ENCODE assay signal across 10 mouse cellular contexts in genomic region chr12:112797672-112798331, GRCm38 (mm10). TPM values are rescaled to one million over a fixed set of nuclear protein-coding genes. Genes with fewer than 3 reads are reported as not detected.
DNase-seq lines count a peak whose midpoint lies in the region; ATAC-seq and TF ChIP-seq lines count a peak whose summit lies in the region.
"Had no signal": no experiment of that assay in that cellular context is flagged by ENCODE, and none has a peak within 500 bp of the region (broad histone marks: within the 10 kb centered on the region; RNA-seq: fewer than 3 reads in every experiment).

No protein-coding gene starts in this region.

- H3K4me2 ChIP-seq in limb, embryonic 15.5 days, result peak overlapping the region; percentile 5
- no peak overlapping the region for H3K4me2 ChIP-seq in midbrain, embryonic 14.5 days (ENCODE audit: low read length)

- H3K9me3 ChIP-seq in MEL (replicated peaks; ENCODE audit: insufficient read depth, low read length), result no peaks in the 10 kb centered on the region
- no peaks in the 10 kb centered on the region for H3K9me3 ChIP-seq in heart, embryonic 10.5 days
- H3K9me3 ChIP-seq in limb, embryonic 15.5 days, result no peaks in the 10 kb centered on the region
- no peaks in the 10 kb centered on the region for H3K9me3 ChIP-seq in midbrain, embryonic 14.5 days (ENCODE audit: control insufficient read depth, low read length)
- H3K9me3 ChIP-seq: G1E; megakaryocyte, embryonic 14.5 days had no signal

- ATAC-seq in limb, embryonic 15.5 days (ENCODE audit: insufficient number of reproducible peaks, low FRiP score, low TSS enrichment, low read depth), result no peak
- ATAC-seq in cerebellum, adult (ENCODE audit: insufficient number of reproducible peaks, low FRiP score, low TSS enrichment), result no peak
- ATAC-seq in midbrain, embryonic 14.5 days (ENCODE audit: low FRiP score, low TSS enrichment), result no peak

- H3K9ac ChIP-seq in MEL (ENCODE audit: control insufficient read depth, low read depth, low read length, poor library complexity, severe bottlenecking), result no peak overlapping the region
- peak overlapping the region; percentile 23; the same call in 1 of the 2 replicates for H3K9ac ChIP-seq in limb, embryonic 15.5 days
- no peak overlapping the region for H3K9ac ChIP-seq in midbrain, embryonic 14.5 days (replicated peaks; ENCODE audit: low read length)

- intact Hi-C loops in gastrocnemius, postnatal 14 days (cut with DNase I; ENCODE audit: low total_unique reads), result no loop called here

- 53% methylated on average over 15 of the region's 15 CpGs for WGBS in heart, embryonic 10.5 days
- WGBS in limb, embryonic 15.5 days, result 42% methylated on average over 15 of the region's 15 CpGs
- 63% methylated on average over 15 of the region's 15 CpGs for WGBS in midbrain, embryonic 14.5 days

- no peaks in the 10 kb centered on the region for H3K27me3 ChIP-seq in MEL (ENCODE audit: control insufficient read depth in 1 of 2, insufficient read depth in 2 of 2, low read length in 2 of 2)
- peaks cover 55% of the 10 kb centered on the region for H3K27me3 ChIP-seq in heart, embryonic 10.5 days (ENCODE audit: insufficient read depth, poor library complexity, severe bottlenecking)
- peaks cover 20% of the 10 kb centered on the region for H3K27me3 ChIP-seq in limb, embryonic 15.5 days
- H3K27me3 ChIP-seq in midbrain, embryonic 14.5 days (ENCODE audit: control insufficient read depth, insufficient read depth, low read length), result peaks cover 14% of the 10 kb centered on the region

- no peak for TF ChIP-seq CTCF in MEL (IDR thresholded peaks at IDR 0.05 in 2 of 3, conservative IDR thresholded peaks at IDR 0.05 in 1 of 3; ENCODE audit: control insufficient read depth in 1 of 3, insufficient read depth in 1 of 3, low read depth in 2 of 3, low read length in 3 of 3, poor library complexity in 1 of 3, severe bottlenecking in 1 of 3)

- H3K79me2 ChIP-seq in MEL (ENCODE audit: control insufficient read depth, insufficient read depth, low read length, poor library complexity), result no peaks in the 10 kb centered on the region; the same call in 1 of the 2 replicates

- peak; percentile 40 for DNase-seq in gastrocnemius, postnatal 14 days
- no peak for DNase-seq in gastrocnemius, adult 18-20 months (ENCODE audit: low spot score)
- peak; percentile 35 for DNase-seq in MEL (ENCODE audit: low read depth, low spot score)
- no peak for DNase-seq in heart, embryonic 10.5 days (ENCODE audit: low spot score)
- peak; percentile 77 for DNase-seq in urinary bladder, postnatal 14 days (ENCODE audit: low spot score)
- no peak for DNase-seq in midbrain, embryonic 14.5 days

- no peak for TF ChIP-seq POLR2A in MEL (IDR thresholded peaks at IDR 0.05; ENCODE audit: control insufficient read depth in 1 of 2, insufficient read depth in 1 of 2, low read depth in 1 of 2, low read length in 2 of 2, poor library complexity in 1 of 2)

- no peak overlapping the region for H3K4me3 ChIP-seq in MEL (ENCODE audit: control insufficient read depth in 1 of 2, insufficient read depth in 1 of 2, low read depth in 2 of 2, low read length in 2 of 2)
- H3K4me3 ChIP-seq in heart, embryonic 10.5 days, result no peak overlapping the region
- H3K4me3 ChIP-seq in limb, embryonic 15.5 days, result no peak overlapping the region
- H3K4me3 ChIP-seq in midbrain, embryonic 14.5 days (replicated peaks; ENCODE audit: low read depth, low read length), result no peak overlapping the region
- H3K4me3 ChIP-seq: megakaryocyte, embryonic 14.5 days had no signal

- peaks cover 0 to 40% of the 10 kb centered on the region in 2 experiments; a peak in 2 of 4 replicates for H3K36me3 ChIP-seq in MEL (ENCODE audit: control insufficient read depth in 1 of 2, insufficient read depth in 2 of 2, low read length in 2 of 2)
- H3K36me3 ChIP-seq in heart, embryonic 10.5 days, result no peaks in the 10 kb centered on the region
- H3K36me3 ChIP-seq in limb, embryonic 15.5 days, result no peaks in the 10 kb centered on the region
- no peaks in the 10 kb centered on the region for H3K36me3 ChIP-seq in midbrain, embryonic 14.5 days (ENCODE audit: control insufficient read depth, insufficient read depth, low read length)
- H3K36me3 ChIP-seq: G1E had no signal

- no peak; a peak in 1 of 4 replicates for TF ChIP-seq EP300 in MEL (IDR thresholded peaks at IDR 0.05; ENCODE audit: low read depth in 1 of 2, low read length in 2 of 2)

- no peak for TF ChIP-seq RAD21 in MEL (IDR thresholded peaks at IDR 0.05; ENCODE audit: low read depth, low read length)

- H3K4me1 ChIP-seq in MEL (ENCODE audit: control insufficient read depth in 1 of 2, insufficient read depth in 2 of 2, low read length in 2 of 2), result peaks cover 27 to 68% of the 10 kb centered on the region in 2 experiments
- peaks cover 71% of the 10 kb centered on the region for H3K4me1 ChIP-seq in heart, embryonic 10.5 days
- peaks cover 98% of the 10 kb centered on the region for H3K4me1 ChIP-seq in limb, embryonic 15.5 days
- H3K4me1 ChIP-seq in midbrain, embryonic 14.5 days (ENCODE audit: control insufficient read depth, insufficient read depth, low read length), result peaks cover 6% of the 10 kb centered on the region; the same call in 1 of the 2 replicates

- H3K27ac ChIP-seq in MEL (ENCODE audit: control insufficient read depth, low read depth, low read length), result no peak overlapping the region
- H3K27ac ChIP-seq in heart, embryonic 10.5 days, result peak overlapping the region; percentile 4; the same call in 1 of the 2 replicates
- peak overlapping the region; percentile 73 for H3K27ac ChIP-seq in limb, embryonic 15.5 days
- no peak overlapping the region for H3K27ac ChIP-seq in midbrain, embryonic 14.5 days (replicated peaks; ENCODE audit: low read depth, low read length)

TF ChIP-seq in MEL, 35 proteins besides CTCF, POLR2A, EP300 and RAD21:
- no peak for TF ChIP-seq TCF12 (IDR thresholded peaks at IDR 0.05; ENCODE audit: low read depth, low read length)
- TF ChIP-seq ETS1 (IDR thresholded peaks at IDR 0.05; ENCODE audit: low read depth, low read length), result peak; percentile 70
- peak; percentile 15; the same call in 1 of the 2 replicates for TF ChIP-seq MAZ (IDR thresholded peaks at IDR 0.05; ENCODE audit: low read depth, low read length)
- no peak for TF ChIP-seq ZMIZ1 (IDR thresholded peaks at IDR 0.05; ENCODE audit: low read depth, low read length)
- no peak for TF ChIP-seq MAX (IDR thresholded peaks at IDR 0.05; ENCODE audit: low read length)

RNA-seq across cellular contexts. Expression of gene Ahnak2, which starts 4.7 kb away (rescaled TPM):
- 10 to 100 TPM in 1 of 2 experiments, 1 to 10 TPM in 1; 7.8 to 11.3 TPM for total RNA-seq in gastrocnemius, postnatal 14 days (2021)
- total RNA-seq in gastrocnemius, adult 18-20 months (2021), result 1 to 10 TPM; 7.2 to 7.8 TPM
- 1.2 and 2.6 TPM in 2 replicates for total RNA-seq in MEL (2012; rRNA removed)
- polyA plus RNA-seq in MEL (2012; ENCODE audit: insufficient read depth in 1 of 2, insufficient read length in 2 of 2, low read depth in 1 of 2, low replicate concordance in 2 of 2, missing spikeins in 1 of 2), result 10 to 100 TPM in 1 of 2 experiments, not detected in 1; 11.4 TPM
- 0.53 and 0.71 TPM in 2 replicates for polyA plus RNA-seq in heart, embryonic 10.5 days (2016; fragmentation: Nextera tagmentation; extraction: Ambion mirVana)
- 9.4 and 9.8 TPM in 2 replicates for polyA plus RNA-seq in limb, embryonic 15.5 days (2015; fragmentation: Nextera tagmentation; extraction: Ambion mirVana)
- 0.62 and 0.75 TPM in 2 replicates for polyA plus RNA-seq in midbrain, embryonic 14.5 days (2014; fragmentation: Nextera tagmentation; extraction: Ambion mirVana)

RNA-seq across cellular contexts. Expression of gene Clba1, which starts 10.9 kb away (rescaled TPM):
- under 1 TPM; 0.62 to 0.73 TPM for total RNA-seq in gastrocnemius, postnatal 14 days (2021)
- total RNA-seq in gastrocnemius, adult 18-20 months (2021), result under 1 TPM; 0.34 to 0.57 TPM
- 11.2 and 15.2 TPM in 2 replicates for total RNA-seq in MEL (2012; rRNA removed)
- polyA plus RNA-seq in MEL (2012; ENCODE audit: insufficient read depth in 1 of 2, insufficient read length in 2 of 2, low read depth in 1 of 2, low replicate concordance in 2 of 2, missing spikeins in 1 of 2), result 10 to 100 TPM in 1 of 2 experiments, not detected in 1; 21.4 TPM
- polyA plus RNA-seq in heart, embryonic 10.5 days (2016; fragmentation: Nextera tagmentation; extraction: Ambion mirVana), result 13.0 and 14.9 TPM in 2 replicates
- polyA plus RNA-seq in limb, embryonic 15.5 days (2015; fragmentation: Nextera tagmentation; extraction: Ambion mirVana), result 5.9 and 6.4 TPM in 2 replicates
- 21.4 and 23.1 TPM in 2 replicates for polyA plus RNA-seq in midbrain, embryonic 14.5 days (2014; fragmentation: Nextera tagmentation; extraction: Ambion mirVana)

RNA-seq across cellular contexts. Expression of gene Cdca4, which starts 31.4 kb away (rescaled TPM):
- total RNA-seq in gastrocnemius, postnatal 14 days (2021), result 1 to 10 TPM; 4.3 to 5.8 TPM
- total RNA-seq in gastrocnemius, adult 18-20 months (2021), result 1 to 10 TPM; 2.2 to 2.8 TPM
- total RNA-seq in MEL (2012; rRNA removed), result 245 and 279 TPM in 2 replicates
- 100 to 1,000 TPM in 1 of 2 experiments, not detected in 1; 274 TPM for polyA plus RNA-seq in MEL (2012; ENCODE audit: insufficient read depth in 1 of 2, insufficient read length in 2 of 2, low read depth in 1 of 2, low replicate concordance in 2 of 2, missing spikeins in 1 of 2)
- 66.5 and 98.2 TPM in 2 replicates for polyA plus RNA-seq in heart, embryonic 10.5 days (2016; fragmentation: Nextera tagmentation; extraction: Ambion mirVana)
- 105 TPM in 2 replicates for polyA plus RNA-seq in limb, embryonic 15.5 days (2015; fragmentation: Nextera tagmentation; extraction: Ambion mirVana)
- 45.0 and 60.8 TPM in 2 replicates for polyA plus RNA-seq in midbrain, embryonic 14.5 days (2014; fragmentation: Nextera tagmentation; extraction: Ambion mirVana)

RNA-seq across cellular contexts. Expression of gene Pld4, which starts 37.3 kb away (rescaled TPM):
- total RNA-seq in gastrocnemius, postnatal 14 days (2021), result 1 to 10 TPM; 3.2 to 4.1 TPM
- total RNA-seq in gastrocnemius, adult 18-20 months (2021), result 1 to 10 TPM; 1.3 to 3.4 TPM
- total RNA-seq in MEL (2012; rRNA removed), result 9.7 and 9.8 TPM in 2 replicates
- 10 to 100 TPM in 1 of 2 experiments, not detected in 1; 16.4 TPM for polyA plus RNA-seq in MEL (2012; ENCODE audit: insufficient read depth in 1 of 2, insufficient read length in 2 of 2, low read depth in 1 of 2, low replicate concordance in 2 of 2, missing spikeins in 1 of 2)
- polyA plus RNA-seq in heart, embryonic 10.5 days (2016; fragmentation: Nextera tagmentation; extraction: Ambion mirVana), result 0.57 and 2.9 TPM in 2 replicates
- polyA plus RNA-seq in limb, embryonic 15.5 days (2015; fragmentation: Nextera tagmentation; extraction: Ambion mirVana), result 13.1 and 14.5 TPM in 2 replicates
- 3.3 and 6.0 TPM in 2 replicates for polyA plus RNA-seq in midbrain, embryonic 14.5 days (2014; fragmentation: Nextera tagmentation; extraction: Ambion mirVana)

Comparison
In these comparisons a context has a peak if more than half of its experiments do, and no peak if none do; other contexts are left out.
1. DNase-seq: peak in gastrocnemius, postnatal 14 days (single experiment), MEL (single experiment) and urinary bladder, postnatal 14 days (single experiment); none in gastrocnemius, adult 18-20 months (single experiment), heart, embryonic 10.5 days (single experiment) and midbrain, embryonic 14.5 days (single experiment).
2. H3K27ac ChIP-seq: peak in heart, embryonic 10.5 days (single experiment) and limb, embryonic 15.5 days (single experiment); none in MEL (single experiment) and midbrain, embryonic 14.5 days (single experiment).